Mouse (Mus musculus) intestine, postnatal 0 days (tissue): Measurements from ENCODE around the gene Rabep2. TPM values are rescaled to one million over a fixed set of nuclear protein-coding genes. Genes with fewer than 3 reads are reported as not detected.
A peak's percentile ranks its signal among the peaks of the same experiment; 100 is the strongest.

Experiments
- ATAC-seq: fragments of 200-750 bp; cut with Nextera tagmentation; 2 replicates; pipeline ENCODE4 v1.8.0; 2017; ENCODE audit warnings: mild to moderate bottlenecking, moderate TSS enrichment, moderate library complexity
- H3K27ac ChIP-seq: fragments of 300-500 bp; sonication (generic); 2 replicates; pipeline ENCODE4 v1.5.1; 2014; ENCODE audit warnings: mild to moderate bottlenecking, low read depth, low read length, moderate library complexity
- H3K27me3 ChIP-seq: fragments of 300-500 bp; sonication (generic); replicated peaks from 2 replicates; pipeline ENCODE4 v1.6.1; 2014; ENCODE audit warnings: low read length, mixed read lengths; ENCODE audit not compliant: control insufficient read depth, insufficient read depth
- H3K36me3 ChIP-seq: fragments of 300-500 bp; sonication (generic); 2 replicates; pipeline ENCODE4 v1.6.1; 2014; ENCODE audit warnings: mild to moderate bottlenecking, moderate library complexity; ENCODE audit not compliant: control insufficient read depth, insufficient read depth
- H3K4me1 ChIP-seq: fragments of 300-500 bp; sonication (generic); replicated peaks from 2 replicates; pipeline ENCODE4 v1.6.1; 2014; ENCODE audit warnings: antibody characterized with exemption, low read length, mixed read lengths; ENCODE audit not compliant: control insufficient read depth, insufficient read depth
- H3K4me2 ChIP-seq: fragments of 300-500 bp; sonication (generic); replicated peaks from 2 replicates; pipeline ENCODE4 v1.6.1; 2014; ENCODE audit warnings: low read depth, mild to moderate bottlenecking, moderate library complexity
- H3K4me3 ChIP-seq: fragments of 300-500 bp; sonication (generic); 2 replicates; pipeline ENCODE4 v1.5.1; 2014; ENCODE audit warnings: low read depth, low read length
- H3K9ac ChIP-seq: fragments of 300-500 bp; sonication (generic); 2 replicates; pipeline ENCODE4 v1.6.1; 2014; ENCODE audit warnings: mild to moderate bottlenecking, low read depth, low read length
- H3K9me3 ChIP-seq: fragments of 300-500 bp; sonication (generic); 2 replicates; pipeline ENCODE4 v1.6.1; 2016; ENCODE audit warnings: mixed run types; ENCODE audit not compliant: control insufficient read depth
- CTCF ChIP-seq: sonication (generic); IDR thresholded peaks from 2 replicates; pipeline ENCODE4 v1.5.1; 2016; ENCODE audit warnings: low read depth, mild to moderate bottlenecking, control low read depth, antibody characterized with exemption, moderate library complexity
- WGBS: fragments of 180-500 bp; shearing (Covaris S2); extraction: QIAGEN DNeasy Blood & Tissue Kit; methylation state at CpG from one replicate; pipeline ENCODE4 v1.1.7; 2014; 5-methylcytosine and 5-hydroxymethylcytosine counted together
- polyA plus RNA-seq: library from polyadenylated mRNA; unstranded; fragments of >200 nt; fragmentation: Nextera tagmentation; extraction: Ambion mirVana; gene quantifications from 2 replicates; pipeline ENCODE4 v1.2.1, GENCODE M21; 2015

The Rabep2 gene
- polyA plus RNA-seq, 1 experiment from 2014 or later: 15.1 TPM

DNA sequence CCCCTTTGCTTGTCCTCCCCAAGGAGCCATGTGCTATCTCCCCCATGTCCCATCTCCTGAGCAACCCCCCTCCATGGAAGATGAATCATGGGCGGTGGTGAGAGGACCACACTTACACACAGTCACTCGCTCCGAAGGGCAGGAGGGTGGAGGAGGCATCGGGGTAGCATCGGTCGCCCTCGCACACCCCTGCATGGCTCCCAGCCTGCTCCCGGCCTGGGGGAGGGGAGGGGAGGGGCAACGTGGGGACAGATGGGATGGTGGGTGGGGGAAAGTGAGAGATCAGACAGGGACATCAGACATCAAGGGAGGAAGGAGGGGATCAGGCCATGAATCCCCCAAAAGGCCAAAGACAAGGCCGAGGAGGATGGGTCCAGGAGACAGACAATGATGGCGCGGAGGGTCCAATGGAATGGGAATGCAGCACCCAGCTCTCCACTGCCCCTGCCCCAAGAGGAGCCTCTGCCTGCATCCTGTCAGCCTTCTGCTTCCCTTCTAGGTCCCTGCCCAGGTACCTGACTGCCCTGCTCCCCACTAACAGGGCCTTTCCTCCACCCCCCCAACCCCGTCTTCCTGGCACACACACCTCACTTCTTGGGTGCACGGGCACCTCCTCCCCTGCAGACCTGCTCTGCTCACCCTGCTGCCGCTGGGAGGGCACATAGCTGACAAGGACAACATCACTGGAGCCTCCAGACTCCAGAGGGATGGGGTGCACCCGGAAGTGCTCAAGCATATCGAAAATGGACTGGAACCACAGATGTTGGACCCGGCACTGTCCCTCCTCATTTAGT lies 39.5 kb downstream of the Rabep2 start:
- H3K4me1 ChIP-seq: no peaks in the 10 kb centered on the region
- H3K4me3 ChIP-seq: no peak overlapping the region
- peaks cover 63% of the 10 kb centered on the region for H3K36me3 ChIP-seq
- no peak for ATAC-seq
- no peak for TF ChIP-seq CTCF
- no peaks in the 10 kb centered on the region for H3K27me3 ChIP-seq
- no peak overlapping the region for H3K9ac ChIP-seq
- no peak overlapping the region for H3K4me2 ChIP-seq
- H3K9me3 ChIP-seq: no peaks in the 10 kb centered on the region
- 89% methylated on average over 18 of the region's 18 CpGs for WGBS
- no peak overlapping the region for H3K27ac ChIP-seq

GRCm38 (mm10) chr7:126470077-126470476 lies 41.5 kb downstream of the Rabep2 start:
- 77% methylated on average over 6 of the region's 6 CpGs for WGBS
- no peak for TF ChIP-seq CTCF
- Histone ChIP-seq H3K27me3 (no peaks in the 10 kb centered on the region), H3K4me3 (no peak overlapping the region), H3K4me2 (no peak overlapping the region), H3K27ac (no peak overlapping the region), H3K9ac (no peak overlapping the region), H3K9me3 (no peaks in the 10 kb centered on the region), H3K36me3 (peaks cover 63% of the 10 kb centered on the region), H3K4me1 (peaks cover 3% of the 10 kb centered on the region; the same call in 1 of the 2 replicates)
- ATAC-seq: no peak

DNA sequence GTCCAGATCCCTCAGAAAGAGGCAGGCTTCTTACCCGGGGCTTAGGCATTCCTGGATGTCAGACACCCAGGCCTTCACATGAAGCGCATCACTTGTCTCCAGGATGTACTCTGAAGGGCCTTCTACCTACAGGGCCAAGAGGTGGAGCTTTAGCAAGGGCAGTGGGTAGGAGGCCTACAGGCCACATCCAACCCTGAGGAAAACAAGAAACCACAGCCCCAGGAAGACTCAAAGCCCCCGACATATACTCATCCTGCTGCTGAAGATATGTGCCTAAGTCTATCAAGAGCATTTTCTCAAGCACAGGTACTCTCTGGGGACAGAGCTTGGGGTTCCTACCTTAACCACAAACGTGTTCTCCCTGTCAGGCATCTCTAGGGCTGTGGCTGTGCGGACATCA lies 42.8 kb downstream of the Rabep2 start:
- H3K27ac ChIP-seq: no peak overlapping the region
- H3K36me3 ChIP-seq: peaks cover 63% of the 10 kb centered on the region
- TF ChIP-seq CTCF: no peak
- 96% methylated on average over 5 of the region's 5 CpGs for WGBS
- H3K9me3 ChIP-seq: no peaks in the 10 kb centered on the region
- H3K27me3 ChIP-seq: no peaks in the 10 kb centered on the region
- no peak overlapping the region for H3K9ac ChIP-seq
- H3K4me1 ChIP-seq: peaks cover 3% of the 10 kb centered on the region; the same call in 1 of the 2 replicates
- ATAC-seq: no peak
- no peak overlapping the region for H3K4me3 ChIP-seq
- no peak overlapping the region for H3K4me2 ChIP-seq

DNA sequence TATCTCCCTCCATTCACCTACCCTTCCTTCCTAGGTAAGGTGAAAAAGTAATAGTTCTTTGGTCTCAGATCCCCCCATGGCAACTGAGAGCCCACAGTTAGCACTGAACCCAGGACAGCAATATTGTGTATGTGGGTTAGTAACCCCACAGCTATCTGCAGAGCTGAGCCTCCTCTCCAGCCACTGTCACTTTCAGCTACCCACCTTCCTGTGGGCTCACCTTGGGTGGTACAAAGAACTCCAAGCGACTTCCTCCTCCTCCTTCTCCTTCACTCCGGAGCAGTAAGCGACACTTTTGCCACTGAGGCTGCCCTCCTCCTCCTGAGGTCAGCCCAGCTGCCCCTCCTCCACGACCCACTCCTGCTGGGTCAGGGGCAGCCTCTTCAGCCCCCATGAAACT lies 43.3 kb downstream of the Rabep2 start:
- peak overlapping the region; percentile 7; the same call in 1 of the 2 replicates for H3K27ac ChIP-seq
- H3K36me3 ChIP-seq: peaks cover 59% of the 10 kb centered on the region
- no peak overlapping the region for H3K4me2 ChIP-seq
- no peaks in the 10 kb centered on the region for H3K27me3 ChIP-seq
- 87% methylated on average over 4 of the region's 4 CpGs for WGBS
- no peak overlapping the region for H3K4me3 ChIP-seq
- peaks cover 3% of the 10 kb centered on the region; the same call in 1 of the 2 replicates for H3K4me1 ChIP-seq
- TF ChIP-seq CTCF: no peak
- no peak for ATAC-seq
- H3K9me3 ChIP-seq: no peaks in the 10 kb centered on the region
- H3K9ac ChIP-seq: no peak overlapping the region

GRCm38 (mm10) chr7:126472306-126472705 lies 43.7 kb downstream of the Rabep2 start:
- WGBS: 80% methylated on average over 13 of the region's 13 CpGs
- Histone ChIP-seq H3K9me3 (no peaks in the 10 kb centered on the region), H3K9ac (no peak overlapping the region), H3K4me2 (no peak overlapping the region), H3K27me3 (no peaks in the 10 kb centered on the region), H3K4me1 (peaks cover 3% of the 10 kb centered on the region; the same call in 1 of the 2 replicates), H3K4me3 (no peak overlapping the region), H3K36me3 (peaks cover 54% of the 10 kb centered on the region), H3K27ac (no peak overlapping the region)
- no peak for TF ChIP-seq CTCF
- no peak for ATAC-seq

DNA sequence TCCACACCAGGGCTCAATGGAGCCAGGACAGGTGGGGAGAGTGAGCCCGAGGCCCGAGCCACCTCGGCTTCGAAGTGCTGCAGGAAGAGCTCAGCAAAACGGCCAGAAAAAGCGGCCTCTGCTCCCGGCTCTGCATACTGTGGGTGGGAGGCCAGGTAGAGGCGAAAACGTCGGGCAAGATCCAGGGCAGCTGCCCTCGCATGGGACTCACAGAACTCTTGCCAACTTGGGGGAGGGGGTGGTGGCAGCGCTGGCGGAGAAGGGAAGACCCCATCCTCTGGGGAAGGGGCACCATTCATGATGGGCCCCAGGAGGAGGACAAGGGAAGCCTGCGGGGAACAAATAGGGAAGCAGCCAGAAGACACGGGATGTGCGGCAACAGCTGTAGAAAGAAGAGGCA lies 44.2 kb downstream of the Rabep2 start:
- Histone ChIP-seq H3K4me1 (peaks cover 3% of the 10 kb centered on the region; the same call in 1 of the 2 replicates), H3K9ac (no peak overlapping the region), H3K4me2 (no peak overlapping the region), H3K4me3 (no peak overlapping the region), H3K9me3 (no peaks in the 10 kb centered on the region), H3K27ac (no peak overlapping the region), H3K36me3 (peaks cover 50% of the 10 kb centered on the region), H3K27me3 (no peaks in the 10 kb centered on the region)
- ATAC-seq: no peak
- TF ChIP-seq CTCF: no peak
- WGBS: 95% methylated on average over 16 of the region's 16 CpGs
